Mouse (Mus musculus) embryonic fibroblast, embryonic 13.5 days (primary cell): ENCODE results near the gene Tspan11.

Experiments used
- CTCF ChIP-seq: IDR thresholded peaks from 2 replicates; pipeline ENCODE4 v1.5.1; 2011; ENCODE audit warnings: mild to moderate bottlenecking, control low read depth, low read length, moderate library complexity, borderline replicate concordance; ENCODE audit not compliant: insufficient read depth
- POLR2A ChIP-seq: IDR thresholded peaks from 2 replicates; pipeline ENCODE4 v1.6.1; 2011; ENCODE audit warnings: low read depth, mild to moderate bottlenecking, control low read depth, low read length, moderate library complexity

GRCm38 (mm10) chr6:127917712-127918111 is 30.3 kb downstream of the Tspan11 start:
- TF ChIP-seq CTCF (no peak), POLR2A (no peak)
